Mouse (Mus musculus) MN1 (cell line): ENCODE results near the gene Sv2b.

ENCODE experiments used
- DNase-seq: peaks from one replicate; pipeline ENCODE4 v3.0.0-alpha.2; 2016; ENCODE audit warnings: low spot score

Gene Sv2b

DNA sequence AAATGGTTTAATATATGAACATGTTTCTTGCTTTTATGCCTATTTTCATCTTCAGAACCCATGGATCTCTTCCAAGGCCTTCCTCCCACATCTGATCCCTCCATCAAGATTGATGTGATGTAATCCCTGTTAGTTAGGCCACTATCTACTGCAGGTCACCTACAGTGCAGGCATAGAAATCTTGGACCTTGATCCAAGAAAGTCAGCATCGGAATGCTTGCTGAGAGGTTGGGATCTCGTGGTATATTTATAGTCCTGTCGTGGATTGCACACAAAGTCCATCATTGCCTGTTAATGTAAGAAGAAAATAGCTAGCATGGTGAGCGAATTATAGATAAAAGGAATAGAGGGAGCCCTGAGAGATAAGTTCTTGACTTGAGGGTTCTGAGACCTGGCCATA, 223.6 kb downstream of the Sv2b start:
- DNase-seq, result no peak

- no peak for DNase-seq
Measured at GRCm38 (mm10) chr7:75080163-75080562, 228.9 kb downstream of the Sv2b start.

DNA sequence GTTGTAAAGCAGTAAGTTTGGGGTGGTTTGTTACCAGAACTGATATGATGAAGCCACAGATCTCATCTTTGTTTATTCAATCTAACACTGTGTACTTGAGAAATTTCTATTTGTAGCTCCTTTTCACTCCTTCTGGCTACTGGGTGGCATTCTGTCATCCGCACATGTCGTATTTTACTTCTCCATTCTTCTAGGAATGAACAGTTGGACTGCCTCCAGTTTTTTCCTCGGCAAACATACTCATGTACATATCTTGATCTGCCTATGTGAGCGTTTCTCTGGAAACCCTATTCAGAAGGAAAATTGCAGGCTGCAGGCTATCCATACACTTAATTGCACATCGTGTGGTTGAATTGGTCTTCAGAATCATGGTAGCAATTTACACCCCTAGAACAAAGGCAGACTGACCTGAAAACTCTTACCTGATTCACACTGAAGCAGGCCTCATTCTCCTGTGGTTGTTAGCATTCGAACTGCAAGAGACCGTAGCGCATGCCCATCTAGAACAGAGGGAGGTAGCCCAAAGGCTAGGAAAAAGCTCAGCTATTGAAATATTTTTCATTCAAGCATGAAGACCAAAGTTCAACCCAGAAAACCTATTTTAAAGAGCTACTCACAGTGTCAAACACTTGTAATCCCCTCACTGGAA, 231.4 kb downstream of the Sv2b start:
- no peak for DNase-seq
